In the genomic region with DNA sequence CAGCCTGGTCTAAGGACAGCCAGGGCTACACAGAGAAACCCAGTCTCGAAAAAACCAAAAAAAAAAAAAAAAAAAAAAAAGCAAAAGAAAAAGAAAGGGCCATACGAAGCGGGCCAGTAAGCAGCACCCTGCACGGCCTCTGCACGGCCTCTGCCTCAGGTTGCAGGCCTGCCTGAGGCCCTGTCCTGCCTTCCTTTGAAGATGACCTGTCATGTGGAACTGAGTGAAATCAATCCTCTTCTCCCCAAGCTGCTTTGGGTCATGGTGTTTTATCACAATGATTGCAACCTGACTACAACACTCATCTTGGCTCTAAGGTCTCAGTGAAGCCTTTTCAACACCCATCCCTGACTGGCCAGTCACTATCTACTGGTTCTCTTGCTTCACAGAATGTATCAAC, we compare ENCODE assay signal across 21 mouse cellular contexts.
DNase-seq lines count a peak whose midpoint lies in the region; ATAC-seq and TF ChIP-seq lines count a peak whose summit lies in the region.
"Had no signal": no experiment of that assay in that cellular context is flagged by ENCODE, and none has a peak within 500 bp of the region (broad histone marks: within the 10 kb centered on the region; RNA-seq: fewer than 3 reads in every experiment).

No protein-coding gene starts in this region.

- H3K9me3 ChIP-seq in kidney, embryonic 15.5 days (replicated peaks) = no peaks in the 10 kb centered on the region
- H3K9me3 ChIP-seq in kidney, postnatal 0 days (replicated peaks; ENCODE audit: low read length) = no peaks in the 10 kb centered on the region
- H3K9me3 ChIP-seq: embryonic facial prominence, embryonic 10.5 days; embryonic facial prominence, embryonic 12.5 days; forebrain, embryonic 13.5 days; forebrain, embryonic 15.5 days; G1E had no signal

- no peaks in the 10 kb centered on the region for H3K36me3 ChIP-seq in kidney, embryonic 15.5 days
- no peaks in the 10 kb centered on the region for H3K36me3 ChIP-seq in kidney, postnatal 0 days (ENCODE audit: insufficient read depth, low read length)
- H3K36me3 ChIP-seq: embryonic facial prominence, embryonic 10.5 days; embryonic facial prominence, embryonic 12.5 days; forebrain, embryonic 15.5 days had no signal

- H3K4me2 ChIP-seq in kidney, embryonic 15.5 days = no peak overlapping the region
- no peak overlapping the region for H3K4me2 ChIP-seq in kidney, postnatal 0 days (ENCODE audit: low read length)
- H3K4me2 ChIP-seq: embryonic facial prominence, embryonic 12.5 days; forebrain, embryonic 13.5 days; forebrain, embryonic 15.5 days had no signal

- no peak overlapping the region for H3K4me3 ChIP-seq in kidney, embryonic 15.5 days (replicated peaks)
- no peak overlapping the region for H3K4me3 ChIP-seq in kidney, postnatal 0 days (replicated peaks; ENCODE audit: low read depth, low read length)
- H3K4me3 ChIP-seq: embryonic facial prominence, embryonic 10.5 days; embryonic facial prominence, embryonic 12.5 days; forebrain, embryonic 13.5 days; forebrain, embryonic 15.5 days had no signal

- H3K9ac ChIP-seq in kidney, embryonic 15.5 days = no peak overlapping the region
- H3K9ac ChIP-seq in kidney, postnatal 0 days (ENCODE audit: low read depth, low read length) = no peak overlapping the region
- H3K9ac ChIP-seq: embryonic facial prominence, embryonic 12.5 days; forebrain, embryonic 13.5 days; forebrain, embryonic 15.5 days; forebrain, postnatal 0 days had no signal

- no peak for TF ChIP-seq CTCF in kidney, postnatal 0 days (IDR thresholded peaks at IDR 0.05; ENCODE audit: low read depth)

- H3K27me3 ChIP-seq in kidney, embryonic 15.5 days = no peaks in the 10 kb centered on the region
- H3K27me3 ChIP-seq in kidney, postnatal 0 days (ENCODE audit: insufficient read depth, low read length) = no peaks in the 10 kb centered on the region
- H3K27me3 ChIP-seq: embryonic facial prominence, embryonic 12.5 days; forebrain, embryonic 13.5 days; forebrain, embryonic 15.5 days; Patski had no signal

- no peak for DNase-seq in kidney, postnatal 36 days
- DNase-seq in kidney, postnatal 0 days (ENCODE audit: low spot score) = peak; percentile 69
- DNase-seq in kidney, postnatal 25 days = no peak
- DNase-seq in right cerebral cortex, adult 2 months (ENCODE audit: low spot score in 2 of 2) = no peak
- DNase-seq: adrenal gland, adult 8-10 months; adrenal gland, postnatal 14 days; adrenal gland, postnatal 36 days; cerebellum, adult 11-12 months; cerebellum, adult 2 months; cerebellum, adult 9-10 months; cerebellum, postnatal 10 days; cerebellum, postnatal 25 days; forebrain, postnatal 0 days had no signal

- 42% methylated on average over 5 of the region's 5 CpGs for WGBS in kidney, embryonic 15.5 days
- 32% methylated on average over 5 of the region's 5 CpGs for WGBS in kidney, postnatal 0 days

- H3K27ac ChIP-seq in kidney, embryonic 15.5 days = 0 out of 2 replicates have a peak overlapping the region, but pooled peaks have one; percentile 4
- H3K27ac ChIP-seq in kidney, postnatal 0 days = no peak overlapping the region
- H3K27ac ChIP-seq: embryonic facial prominence, embryonic 10.5 days; embryonic facial prominence, embryonic 12.5 days; forebrain, embryonic 13.5 days; forebrain, embryonic 15.5 days had no signal

- ATAC-seq in kidney, embryonic 15.5 days (replicated peaks; ENCODE audit: low FRiP score) = peak; percentile 77
- 0 out of 2 replicates have a peak, but pooled peaks have one; percentile 49 for ATAC-seq in kidney, postnatal 0 days (replicated peaks; ENCODE audit: low FRiP score, low read depth)
- ATAC-seq: activated CD4-positive, CD25-positive, alpha-beta regulatory T cell, adult 4 months; forebrain, embryonic 13.5 days; forebrain, embryonic 15.5 days; forebrain, postnatal 0 days; Patski had no signal

- H3K4me1 ChIP-seq in kidney, embryonic 15.5 days = peaks cover 27% of the 10 kb centered on the region
- 0 out of 2 replicates have a peak, but pooled peaks cover 4% of the 10 kb centered on the region for H3K4me1 ChIP-seq in kidney, postnatal 0 days (replicated peaks; ENCODE audit: insufficient read depth, low read length)
